Mouse (Mus musculus): ENCODE data around the gene Nfatc3. TPM values are rescaled to one million over a fixed set of nuclear protein-coding genes. Genes with fewer than 3 reads are reported as not detected.

Nfatc3 gene
- polyA plus RNA-seq, 1 experiment = 11.1 TPM

GRCm38 (mm10) chr8:106165460-106165859, 106.8 kb downstream of the Nfatc3 start:
- WGBS = 49% methylated on average over 4 of the region's 4 CpGs
- Histone ChIP-seq H3K4me3 (replicated peaks; ENCODE audit: insufficient read depth, low read depth, low read length) (no peak overlapping the region), H3K27ac (ENCODE audit: insufficient read depth, low read length) (no peak overlapping the region), H3K27me3 (ENCODE audit: control insufficient read depth, insufficient read depth, low read length) (no peaks in the 10 kb centered on the region), H3K4me1 (ENCODE audit: control insufficient read depth, insufficient read depth, low read length) (no peaks in the 10 kb centered on the region)
- DNase-seq = peak; percentile 60 to 75
- TF ChIP-seq POLR2A (IDR thresholded peaks at IDR 0.05; ENCODE audit: borderline replicate concordance, insufficient read depth, low read length) (no peak), CTCF (IDR thresholded peaks at IDR 0.05; ENCODE audit: borderline replicate concordance, insufficient read depth, low read depth, low read length) (peak; percentile 78; the same call in 1 of the 2 replicates)

- Histone ChIP-seq H3K27me3 (ENCODE audit: control insufficient read depth, insufficient read depth, low read length) (no peaks in the 10 kb centered on the region), H3K4me3 (replicated peaks; ENCODE audit: insufficient read depth, low read depth, low read length) (peak within 1 kb of the TSS; percentile 87), H3K4me1 (ENCODE audit: control insufficient read depth, insufficient read depth, low read length) (no peaks in the 10 kb centered on the region), H3K27ac (ENCODE audit: insufficient read depth, low read length) (peak within 1 kb of the TSS; percentile 60)
- WGBS = 1% methylated on average over 59 of the region's 59 CpGs
- TF ChIP-seq CTCF (IDR thresholded peaks at IDR 0.05; ENCODE audit: borderline replicate concordance, insufficient read depth, low read depth, low read length) (no peak), POLR2A (IDR thresholded peaks at IDR 0.05; ENCODE audit: borderline replicate concordance, insufficient read depth, low read length) (peak; percentile 81)
- DNase-seq = peak; percentile 89 to 93
These were observed 109.8 kb downstream of the Nfatc3 start, which contains the start of gene Slc7a6 for GRCm38 (mm10) chr8:106168356-106169016. Gene Slc7a6, plus strand, starts transcription at chr8:106168857.

DNA sequence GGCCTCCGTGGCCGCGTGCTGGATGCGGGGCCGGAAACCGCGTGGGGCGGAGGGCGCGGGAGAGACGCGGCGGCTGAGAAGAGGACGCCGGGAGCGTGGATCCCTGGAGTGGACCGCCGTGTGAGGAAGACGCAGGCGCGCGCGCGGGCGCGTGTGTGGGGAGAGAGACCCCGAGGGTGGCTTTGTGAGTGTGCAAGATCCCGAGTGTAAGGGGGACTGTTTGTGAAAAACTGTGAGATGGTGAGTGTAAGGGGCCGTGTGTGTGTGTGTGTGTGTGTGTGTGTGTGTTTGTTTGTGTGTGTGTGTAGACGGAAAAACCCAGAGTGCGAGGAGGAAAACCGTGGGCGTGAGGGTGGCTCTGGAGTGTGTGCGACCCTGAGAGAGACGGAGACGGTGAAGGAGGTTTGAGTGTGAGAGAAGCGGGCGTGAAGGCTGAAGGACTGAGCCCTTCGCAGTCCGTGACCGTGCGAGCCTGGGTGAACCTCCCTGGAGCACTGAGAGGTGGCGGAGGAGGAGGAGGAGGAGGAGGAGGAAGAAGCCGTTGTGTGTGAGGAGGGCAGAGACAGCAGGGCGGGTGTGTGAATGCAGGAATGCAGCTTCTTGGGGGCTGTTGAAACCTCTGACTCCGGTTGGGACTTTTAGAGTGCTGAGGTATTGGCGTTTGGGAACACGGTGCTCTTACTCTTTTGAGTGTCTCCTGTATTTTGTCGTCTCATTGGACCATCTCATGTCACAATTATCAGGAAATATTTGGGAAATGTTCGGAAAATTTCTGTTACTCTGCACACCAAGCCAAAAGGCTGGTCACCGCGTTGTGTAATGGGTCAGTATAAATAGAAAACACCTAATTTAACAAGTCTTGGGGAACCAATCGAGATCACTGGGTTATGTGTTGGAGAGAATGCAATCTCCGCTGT, 110.6 kb downstream of the Nfatc3 start:
- TF ChIP-seq CTCF (IDR thresholded peaks at IDR 0.05; ENCODE audit: borderline replicate concordance, insufficient read depth, low read depth, low read length) (no peak), POLR2A (IDR thresholded peaks at IDR 0.05; ENCODE audit: borderline replicate concordance, insufficient read depth, low read length) (no peak)
- peak overlapping the region; percentile 9 for H3K27ac ChIP-seq (ENCODE audit: insufficient read depth, low read length)
- WGBS = under 1% methylated on average over 53 of the region's 54 CpGs
- peak overlapping the region; percentile 87 for H3K4me3 ChIP-seq (replicated peaks; ENCODE audit: insufficient read depth, low read depth, low read length)
- H3K27me3 ChIP-seq (ENCODE audit: control insufficient read depth, insufficient read depth, low read length) = no peaks in the 10 kb centered on the region
- H3K4me1 ChIP-seq (ENCODE audit: control insufficient read depth, insufficient read depth, low read length) = no peaks in the 10 kb centered on the region
- peak in 1 of 2 experiments; percentile 50 for DNase-seq

DNA sequence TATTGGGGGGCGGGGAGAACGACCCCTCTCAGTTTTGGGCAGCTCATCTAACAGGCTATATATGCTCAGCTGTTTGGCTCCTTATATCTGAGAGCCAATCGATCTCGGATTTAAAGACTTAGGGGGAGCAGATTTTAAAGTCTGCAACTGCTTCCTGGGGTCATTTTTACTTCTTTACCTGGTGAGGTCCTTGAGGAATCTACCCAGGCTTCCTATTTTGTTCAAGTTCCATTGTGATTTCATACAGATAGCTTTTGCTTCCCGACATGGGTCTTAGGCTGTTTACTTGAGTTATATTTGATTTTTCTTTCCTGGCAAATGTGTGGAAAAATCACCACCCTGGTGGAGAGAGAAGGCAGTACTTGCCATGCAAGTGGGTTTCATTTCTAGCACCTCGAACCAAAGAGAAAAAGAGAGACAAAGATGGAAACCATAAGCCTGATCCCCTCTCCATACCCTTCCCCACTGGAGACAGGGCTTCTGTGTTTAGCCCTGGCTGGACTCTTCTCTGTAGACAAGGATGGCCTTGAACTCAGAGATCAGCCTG, 111.4 kb downstream of the Nfatc3 start:
- peak overlapping the region; percentile 87 for H3K4me3 ChIP-seq (replicated peaks; ENCODE audit: insufficient read depth, low read depth, low read length)
- 8% methylated on average over 6 of the region's 6 CpGs for WGBS
- H3K4me1 ChIP-seq (ENCODE audit: control insufficient read depth, insufficient read depth, low read length) = no peaks in the 10 kb centered on the region
- TF ChIP-seq CTCF (IDR thresholded peaks at IDR 0.05; ENCODE audit: borderline replicate concordance, insufficient read depth, low read depth, low read length) (no peak), POLR2A (IDR thresholded peaks at IDR 0.05; ENCODE audit: borderline replicate concordance, insufficient read depth, low read length) (no peak)
- H3K27ac ChIP-seq (ENCODE audit: insufficient read depth, low read length) = no peak overlapping the region
- no peaks in the 10 kb centered on the region for H3K27me3 ChIP-seq (ENCODE audit: control insufficient read depth, insufficient read depth, low read length)
- DNase-seq = no peak

GRCm38 (mm10) chr8:106173566-106173965, 114.9 kb downstream of the Nfatc3 start:
- Histone ChIP-seq H3K27ac (ENCODE audit: insufficient read depth, low read length) (no peak overlapping the region), H3K4me3 (replicated peaks; ENCODE audit: insufficient read depth, low read depth, low read length) (no peak overlapping the region), H3K27me3 (ENCODE audit: control insufficient read depth, insufficient read depth, low read length) (no peaks in the 10 kb centered on the region), H3K4me1 (ENCODE audit: control insufficient read depth, insufficient read depth, low read length) (no peaks in the 10 kb centered on the region)
- no peak for DNase-seq
- WGBS = 93% methylated on average over 3 of the region's 3 CpGs
- TF ChIP-seq POLR2A (IDR thresholded peaks at IDR 0.05; ENCODE audit: borderline replicate concordance, insufficient read depth, low read length) (no peak), CTCF (IDR thresholded peaks at IDR 0.05; ENCODE audit: borderline replicate concordance, insufficient read depth, low read depth, low read length) (no peak)

- TF ChIP-seq CTCF (IDR thresholded peaks at IDR 0.05; ENCODE audit: borderline replicate concordance, insufficient read depth, low read depth, low read length) (no peak), POLR2A (IDR thresholded peaks at IDR 0.05; ENCODE audit: borderline replicate concordance, insufficient read depth, low read length) (no peak)
- Histone ChIP-seq H3K27me3 (ENCODE audit: control insufficient read depth, insufficient read depth, low read length) (no peaks in the 10 kb centered on the region), H3K4me1 (ENCODE audit: control insufficient read depth, insufficient read depth, low read length) (no peaks in the 10 kb centered on the region), H3K4me3 (replicated peaks; ENCODE audit: insufficient read depth, low read depth, low read length) (no peak overlapping the region), H3K27ac (ENCODE audit: insufficient read depth, low read length) (no peak overlapping the region)
- DNase-seq = no peak
- 17% methylated on average over 1 of the region's 1 CpGs for WGBS
These were observed 118.3 kb downstream of the Nfatc3 start for GRCm38 (mm10) chr8:106176891-106177290.

DNA sequence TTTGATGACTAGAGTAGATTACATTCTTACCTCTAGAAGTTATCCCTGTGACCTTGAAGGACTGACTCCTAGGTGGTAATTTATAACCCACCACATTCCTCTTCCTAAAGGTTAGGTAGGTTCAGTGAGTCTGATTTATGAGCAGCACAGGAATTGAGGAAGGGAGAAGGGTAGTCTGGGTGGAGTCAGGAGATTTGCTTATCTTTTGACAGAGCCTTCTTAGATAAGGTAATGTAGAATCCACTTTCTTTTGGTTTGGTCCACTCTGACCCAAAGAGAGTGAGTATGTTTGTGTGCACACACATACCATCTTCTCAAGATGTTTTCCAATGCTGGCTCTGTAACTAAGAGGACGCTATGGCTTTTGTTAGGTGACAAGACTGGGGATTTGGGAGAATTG, 119.0 kb downstream of the Nfatc3 start:
- H3K27me3 ChIP-seq (ENCODE audit: control insufficient read depth, insufficient read depth, low read length) = no peaks in the 10 kb centered on the region
- H3K4me1 ChIP-seq (ENCODE audit: control insufficient read depth, insufficient read depth, low read length) = no peaks in the 10 kb centered on the region
- no peak overlapping the region for H3K4me3 ChIP-seq (replicated peaks; ENCODE audit: insufficient read depth, low read depth, low read length)
- no peak overlapping the region for H3K27ac ChIP-seq (ENCODE audit: insufficient read depth, low read length)
- WGBS = 98% methylated on average over 1 of the region's 1 CpGs
- no peak for DNase-seq
- TF ChIP-seq CTCF (IDR thresholded peaks at IDR 0.05; ENCODE audit: borderline replicate concordance, insufficient read depth, low read depth, low read length) = no peak
- TF ChIP-seq POLR2A (IDR thresholded peaks at IDR 0.05; ENCODE audit: borderline replicate concordance, insufficient read depth, low read length) = no peak
